Mouse (Mus musculus) bone marrow macrophage, adult 2 months (primary cell): ENCODE measurements at regions not wholly inside any gene's neighbourhood (a gene's known extent, or its start where the extent isn't known, plus 50 kb on each side); places are given as distances from the start of the nearest gene placed in this dataset.

Experiments used
- CTCF ChIP-seq: IDR thresholded peaks from 2 replicates; pipeline ENCODE4 v1.5.1; 2012; ENCODE audit warnings: low read depth, mild to moderate bottlenecking, low read length, moderate library complexity
- POLR2A ChIP-seq: IDR thresholded peaks from 2 replicates; pipeline ENCODE4 v1.6.1; 2012; ENCODE audit warnings: mild to moderate bottlenecking, low read depth, low read length, borderline replicate concordance

DNA sequence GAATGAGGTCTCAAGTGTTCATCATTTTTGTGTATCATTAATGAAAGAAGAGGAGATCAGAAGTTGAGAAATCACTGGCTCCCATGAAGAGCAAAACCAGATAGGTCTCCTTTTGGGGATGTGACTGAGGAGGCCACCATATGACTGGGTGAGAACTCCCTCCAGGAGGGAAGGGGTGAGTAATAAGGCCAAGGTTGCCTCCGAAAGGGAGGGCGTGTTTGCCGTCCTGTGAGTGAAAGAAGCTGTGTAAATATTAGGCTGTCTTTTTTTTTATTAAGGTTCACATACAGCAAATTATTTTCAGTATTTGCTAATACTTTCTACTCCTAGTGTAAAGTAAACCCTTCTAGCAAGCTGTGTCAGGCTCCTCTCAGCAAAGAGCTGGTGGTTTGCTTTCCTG lies 116.7 kb upstream of the Pik3r1 start:
- no peak for TF ChIP-seq POLR2A
- TF ChIP-seq CTCF = no peak
